Mouse (Mus musculus) brain, embryonic 14.5 days (tissue): ENCODE data around the gene Trim54. TPM values are rescaled to one million over a fixed set of nuclear protein-coding genes. Genes with fewer than 3 reads are reported as not detected.
A peak's percentile ranks its signal among the peaks of the same experiment; 100 is the strongest.

Source experiments
- DNase-seq: peaks from one replicate; pipeline ENCODE4 v3.0.0-alpha.2; 2011; ENCODE audit warnings: low read depth
- CTCF ChIP-seq: fragments of 200-500 bp; IDR thresholded peaks from 2 replicates; pipeline ENCODE4 v1.5.1; 2012; ENCODE audit warnings: inconsistent platforms, mild to moderate bottlenecking, moderate library complexity, borderline replicate concordance; ENCODE audit not compliant: insufficient read depth, insufficient read length; ENCODE audit errors: extremely low read depth
- POLR2A ChIP-seq: fragments of 200-500 bp; IDR thresholded peaks from 2 replicates; pipeline ENCODE4 v1.6.1; 2012; ENCODE audit warnings: mild to moderate bottlenecking, inconsistent platforms, borderline replicate concordance; ENCODE audit not compliant: poor library complexity, insufficient read depth, insufficient read length, severe bottlenecking; ENCODE audit errors: extremely low read depth
- polyA plus RNA-seq: library from polyadenylated mRNA; depleted of rRNA; stranded (reverse); fragments of >200 nt; gene quantifications from 2 replicates; pipeline ENCODE4 v1.2.3, GENCODE M21; 2012

Gene Trim54
- polyA plus RNA-seq, 1 experiment: 0.05 TPM

DNA sequence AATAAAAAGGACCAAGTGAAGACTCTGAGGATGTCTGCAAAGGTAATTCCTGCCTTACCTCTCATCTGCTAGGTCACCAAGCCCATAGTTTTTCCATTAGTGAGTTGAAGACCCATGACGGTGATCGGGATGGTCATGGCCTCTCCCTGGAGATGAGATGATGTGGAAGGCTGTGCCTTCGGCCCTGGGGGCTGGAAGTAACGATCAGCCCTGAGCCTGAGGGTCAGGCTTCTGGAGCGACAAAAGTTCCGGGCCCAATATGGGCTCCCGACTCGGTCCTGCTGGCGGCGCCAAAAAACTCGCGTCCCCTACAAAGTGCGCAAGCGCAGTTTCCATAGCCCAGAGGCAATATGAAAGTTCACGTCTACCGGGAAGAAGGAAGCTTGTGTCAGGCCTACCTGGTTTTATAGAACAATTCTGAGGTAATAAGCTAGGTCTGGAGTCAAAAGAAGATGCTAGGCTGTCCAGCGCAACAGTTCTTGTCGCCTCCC lies 8.5 kb upstream of the Trim54 start, which contains the start of gene Slc30a3:
Gene Slc30a3, minus strand, starts transcription at position 238 of the 491 bp plus-strand sequence.
- TF ChIP-seq POLR2A (no peak), CTCF (no peak)
- no peak for DNase-seq

GRCm38 (mm10) chr5:31110781-31111180 lies 5.7 kb upstream of the Trim54 start:
- TF ChIP-seq CTCF (peak; percentile 41; the same call in 1 of the 2 replicates), POLR2A (no peak)
- peak; percentile 21 for DNase-seq

GRCm38 (mm10) chr5:31116912-31117311 lies 400 bp downstream of the Trim54 start:
- TF ChIP-seq CTCF (no peak), POLR2A (no peak)
- DNase-seq: no peak

- TF ChIP-seq POLR2A (no peak), CTCF (no peak)
- no peak for DNase-seq
These were observed 4.6 kb downstream of the Trim54 start for GRCm38 (mm10) chr5:31121111-31121510.

GRCm38 (mm10) chr5:31123481-31123880 lies 7.0 kb downstream of the Trim54 start:
- no peak for DNase-seq
- TF ChIP-seq CTCF (no peak), POLR2A (no peak)

DNA sequence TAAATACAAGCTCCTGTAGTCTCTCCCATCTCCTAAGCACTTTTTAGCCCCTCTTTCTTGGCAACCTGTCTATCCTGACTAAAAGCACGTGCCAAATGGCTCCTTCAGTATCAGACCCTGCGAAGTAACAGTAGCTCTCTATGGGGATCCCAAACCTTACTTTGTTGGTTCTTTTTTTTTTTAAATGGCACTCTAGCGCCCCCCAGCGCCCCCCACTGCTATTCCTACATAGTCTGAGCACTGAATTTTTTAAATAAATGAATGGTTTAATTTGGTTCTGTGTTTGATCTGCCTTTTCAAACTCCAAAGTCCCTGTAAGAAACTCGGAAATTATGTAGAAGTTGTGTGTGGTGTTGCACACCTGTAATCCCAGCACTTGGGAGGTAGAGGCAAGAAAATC lies 9.5 kb downstream of the Trim54 start:
- no peak for DNase-seq
- TF ChIP-seq POLR2A (no peak), CTCF (no peak)

- DNase-seq: no peak
- TF ChIP-seq CTCF (no peak), POLR2A (no peak)
These were observed 20.4 kb downstream of the Trim54 start for GRCm38 (mm10) chr5:31136730-31137424.

DNA sequence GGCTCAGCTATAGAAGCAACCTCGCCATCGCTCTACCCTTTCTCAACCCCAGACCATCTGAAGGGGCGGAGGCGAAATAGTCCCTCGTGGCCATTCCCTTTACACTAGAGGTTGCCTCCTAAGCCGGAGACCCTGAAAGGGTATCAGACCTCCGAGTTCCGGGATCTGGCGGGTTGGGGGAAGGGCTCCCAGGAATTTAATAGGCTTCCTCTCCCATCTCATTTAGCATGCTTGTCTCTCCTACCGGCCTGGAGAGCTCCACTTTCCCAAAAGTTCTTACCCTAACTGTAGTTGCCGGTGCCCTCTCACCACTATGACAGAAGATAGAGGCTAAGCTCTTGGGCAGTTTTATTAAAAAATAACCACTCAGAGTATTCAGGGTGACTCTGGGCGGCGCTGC lies 21.1 kb downstream of the Trim54 start:
- TF ChIP-seq CTCF: no peak
- TF ChIP-seq POLR2A: no peak
- DNase-seq: no peak

GRCm38 (mm10) chr5:31138241-31138967 lies 21.9 kb downstream of the Trim54 start, which contains the start of gene Ucn:
Ucn (minus strand) TSS chr5:31138829.
- TF ChIP-seq POLR2A: no peak
- TF ChIP-seq CTCF: no peak

DNA sequence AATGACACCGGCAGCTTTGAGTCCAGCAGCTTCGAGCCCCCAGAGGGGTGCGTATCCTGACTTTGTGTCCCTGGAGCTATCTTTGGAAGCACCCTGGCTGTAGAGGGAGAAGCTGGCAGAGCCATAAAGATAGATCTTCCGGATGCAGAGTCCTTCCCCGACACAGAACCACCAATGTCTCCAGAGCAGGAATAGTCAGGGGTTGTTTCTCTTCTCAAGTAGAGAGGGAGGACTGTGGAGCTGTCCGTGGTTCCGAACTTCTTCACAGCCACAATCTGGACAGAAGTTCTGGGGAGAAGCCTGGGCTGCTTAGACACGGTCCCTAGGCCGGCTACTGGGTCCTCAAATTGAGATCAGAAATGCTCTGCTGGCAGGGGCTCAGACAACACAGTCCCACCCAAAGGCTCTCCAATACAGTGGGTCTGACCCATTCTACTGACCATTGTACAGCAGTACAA lies 22.5 kb downstream of the Trim54 start:
- DNase-seq: no peak
- TF ChIP-seq POLR2A (no peak), CTCF (no peak)

More at GRCm38 (mm10) chr5:31138241-31138967, 21.9 kb downstream of the Trim54 start, which contains the start of gene Ucn:
- peak; percentile 3 for DNase-seq

GRCm38 (mm10) chr5:31149781-31150180 lies 33.3 kb downstream of the Trim54 start:
- TF ChIP-seq POLR2A (no peak), CTCF (no peak)
- no peak for DNase-seq
